Comparison of ENCODE assay signal across 8 mouse cellular contexts in genomic region chr8:103873598-103874502, GRCm38 (mm10).
DNase-seq lines count a peak whose midpoint lies in the region; ATAC-seq and TF ChIP-seq lines count a peak whose summit lies in the region.

No protein-coding gene starts in this region.

- peaks cover 2% of the 10 kb centered on the region; the same call in 1 of the 2 replicates for H3K4me1 ChIP-seq in cerebellum, adult 2 months (ENCODE audit: control insufficient read depth, insufficient read depth, low read length)
- H3K4me1 ChIP-seq in kidney, postnatal 0 days (replicated peaks; ENCODE audit: insufficient read depth, low read length) = 0 out of 2 replicates have a peak, but pooled peaks cover 7% of the 10 kb centered on the region
- H3K4me1 ChIP-seq in stomach, postnatal 0 days (replicated peaks; ENCODE audit: control insufficient read depth, insufficient read depth) = no peaks in the 10 kb centered on the region

- H3K27me3 ChIP-seq in cerebellum, adult 2 months (ENCODE audit: control insufficient read depth, insufficient read depth, low read length) = no peaks in the 10 kb centered on the region; the same call in 1 of the 2 replicates
- H3K27me3 ChIP-seq in kidney, postnatal 0 days (ENCODE audit: insufficient read depth, low read length) = no peaks in the 10 kb centered on the region
- H3K27me3 ChIP-seq in stomach, postnatal 0 days (ENCODE audit: control insufficient read depth, insufficient read depth, low read length) = no peaks in the 10 kb centered on the region

- peak; percentile 5 to 7 for DNase-seq in cerebellum, adult 2 months
- no peak for DNase-seq in cerebellum, adult 18-20 months
- peak; percentile 30 to 31 for DNase-seq in adrenal gland, postnatal 36 days
- peak; percentile 29 to 56 for DNase-seq in heart, adult 9 months (ENCODE audit: low spot score in 2 of 2)
- peak; percentile 16 for DNase-seq in kidney, postnatal 0 days (ENCODE audit: low spot score)
- peak; percentile 47 for DNase-seq in stomach, postnatal 0 days (ENCODE audit: low spot score)
- no peak for DNase-seq in urinary bladder, postnatal 10 days (ENCODE audit: low spot score)

- no peak overlapping the region for H3K4me3 ChIP-seq in cerebellum, adult 2 months (replicated peaks; ENCODE audit: insufficient read depth, low read depth, low read length)
- no peak overlapping the region for H3K4me3 ChIP-seq in kidney, postnatal 0 days (replicated peaks; ENCODE audit: low read depth, low read length)
- no peak overlapping the region for H3K4me3 ChIP-seq in stomach, postnatal 0 days (ENCODE audit: low read depth, low read length)

- no peak overlapping the region for H3K9ac ChIP-seq in kidney, postnatal 0 days (ENCODE audit: low read depth, low read length)
- no peak overlapping the region for H3K9ac ChIP-seq in stomach, postnatal 0 days (ENCODE audit: low read length)

- H3K36me3 ChIP-seq in kidney, postnatal 0 days (ENCODE audit: insufficient read depth, low read length) = no peaks in the 10 kb centered on the region
- H3K36me3 ChIP-seq in stomach, postnatal 0 days (ENCODE audit: control insufficient read depth, insufficient read depth, low read length) = no peaks in the 10 kb centered on the region

- TF ChIP-seq EP300 in stomach, postnatal 0 days (optimal IDR thresholded peaks at IDR 0.05) = no peak

- TF ChIP-seq CTCF in cerebellum, adult 2 months (IDR thresholded peaks at IDR 0.05; ENCODE audit: borderline replicate concordance, insufficient read depth, low read depth, low read length) = no peak
- no peak for TF ChIP-seq CTCF in kidney, postnatal 0 days (IDR thresholded peaks at IDR 0.05; ENCODE audit: low read depth)
- TF ChIP-seq CTCF in stomach, postnatal 0 days (IDR thresholded peaks at IDR 0.05; ENCODE audit: low read depth) = no peak

- no peak for ATAC-seq in kidney, postnatal 0 days (replicated peaks; ENCODE audit: low FRiP score, low read depth)
- 0 out of 2 replicates have a peak, but pooled peaks have one; percentile 18 for ATAC-seq in stomach, postnatal 0 days (ENCODE audit: low FRiP score, low TSS enrichment)
- ATAC-seq in megakaryocyte-erythroid progenitor cell, adult 5-6 weeks (replicated peaks; ENCODE audit: low FRiP score, low TSS enrichment, poor library complexity, severe bottlenecking) = no peak

- no peak for TF ChIP-seq POLR2A in cerebellum, adult 2 months (IDR thresholded peaks at IDR 0.05; ENCODE audit: borderline replicate concordance, insufficient read depth, low read length)

- no peak overlapping the region for H3K27ac ChIP-seq in cerebellum, adult 2 months (ENCODE audit: insufficient read depth, low read length)
- no peak overlapping the region for H3K27ac ChIP-seq in kidney, postnatal 0 days
- no peak overlapping the region for H3K27ac ChIP-seq in stomach, postnatal 0 days (replicated peaks)

- H3K4me2 ChIP-seq in kidney, postnatal 0 days (ENCODE audit: low read length) = no peak overlapping the region
- no peak overlapping the region for H3K4me2 ChIP-seq in stomach, postnatal 0 days (replicated peaks; ENCODE audit: low read depth)

- WGBS in cerebellum, adult 2 months = 18% methylated on average over 7 of the region's 7 CpGs
- WGBS in kidney, postnatal 0 days = 47% methylated on average over 7 of the region's 7 CpGs
- WGBS in stomach, postnatal 0 days = 39% methylated on average over 7 of the region's 7 CpGs

- H3K9me3 ChIP-seq in kidney, postnatal 0 days (replicated peaks; ENCODE audit: low read length) = no peaks in the 10 kb centered on the region
- no peaks in the 10 kb centered on the region for H3K9me3 ChIP-seq in stomach, postnatal 0 days (ENCODE audit: control insufficient read depth, low read length)

Comparison
In these comparisons a context has a peak if more than half of its experiments do, and no peak if none do; other contexts are left out.
1. DNase-seq: peak in cerebellum, adult 2 months (2 of 2), adrenal gland, postnatal 36 days (2 of 2), heart, adult 9 months (2 of 2), kidney, postnatal 0 days (single experiment) and stomach, postnatal 0 days (single experiment); none in cerebellum, adult 18-20 months (0 of 2) and urinary bladder, postnatal 10 days (single experiment).